Mouse (Mus musculus) central nervous system, embryonic 11.5 days (tissue): ENCODE measurements around the gene Bdkrb1. TPM values are rescaled to one million over a fixed set of nuclear protein-coding genes. Genes with fewer than 3 reads are reported as not detected.

ENCODE experiments used
- polyA plus RNA-seq: library from polyadenylated mRNA; depleted of rRNA; stranded (reverse); fragments of >200 nt; gene quantifications from 2 replicates; pipeline ENCODE4 v1.2.3, GENCODE M21; 2012; rRNA removed

Bdkrb1 gene
- polyA plus RNA-seq: not detected in 2 replicates

GRCm38 (mm10) chr12:105602581-105603210, at the start of gene Bdkrb1:
Bdkrb1 (plus strand) TSS chr12:105603085.

GRCm38 (mm10) chr12:105562936-105563680, 39.8 kb upstream of the Bdkrb1 start, which contains the start of gene Bdkrb2:
Bdkrb2 (plus strand) TSS chr12:105563226.

Other genes starting within 250 kb of the Bdkrb1 start
- 24.6 and 35.5 TPM in 2 replicates for gene D430019H16Rik, start 149.2 kb upstream of the Bdkrb1 start, polyA plus RNA-seq
- 0.30 and 0.43 TPM in 2 replicates for gene Bdkrb2, start 39.9 kb upstream of the Bdkrb1 start, polyA plus RNA-seq
- gene Gskip, start 81.7 kb downstream of the Bdkrb1 start, polyA plus RNA-seq: 13.7 and 18.7 TPM in 2 replicates
- gene Atg2b, start 82.1 kb downstream of the Bdkrb1 start, polyA plus RNA-seq: 23.5 and 27.3 TPM in 2 replicates
- 0.80 and 1.8 TPM in 2 replicates for gene Ak7, start 102.9 kb downstream of the Bdkrb1 start, polyA plus RNA-seq
- 147 and 205 TPM in 2 replicates for gene Papola, start 181.6 kb downstream of the Bdkrb1 start, polyA plus RNA-seq